Mouse (Mus musculus): ENCODE results near the gene Dbf4. TPM values are rescaled to one million over a fixed set of nuclear protein-coding genes. Genes with fewer than 3 reads are reported as not detected.

Dbf4 gene
- 13.4 and 20.8 TPM in 2 replicates for polyA plus RNA-seq (2014; fragmentation: Nextera tagmentation; extraction: Ambion mirVana)

GRCm38 (mm10) chr5:8422157-8422931, at the start of gene Dbf4, which contains the start of gene Slc25a40:
TSS of gene Dbf4 (minus strand) at chr5:8422716.
TSS of gene Slc25a40 (plus strand) at chr5:8422850.
- H3K36me3 ChIP-seq (ENCODE audit: control insufficient read depth, insufficient read depth, low read length) = peaks cover 14% of the 10 kb centered on the region
- H3K4me3 ChIP-seq (replicated peaks; ENCODE audit: low read depth, low read length) = peak within 1 kb of the TSS; percentile 79
- peak within 1 kb of the TSS; percentile 79 for H3K27ac ChIP-seq (replicated peaks; ENCODE audit: low read depth, low read length)
- ATAC-seq (ENCODE audit: low FRiP score, low TSS enrichment) (peak; percentile 97), DNase-seq (peak; percentile 96)
- WGBS = under 1% methylated on average over 91 of the region's 93 CpGs
- peak within 1 kb of the TSS; percentile 82 for H3K4me2 ChIP-seq (ENCODE audit: low read length)
- no peaks in the 10 kb centered on the region for H3K9me3 ChIP-seq (ENCODE audit: control insufficient read depth, low read length)
- H3K27me3 ChIP-seq (ENCODE audit: control insufficient read depth, insufficient read depth, low read length) = no peaks in the 10 kb centered on the region
- peaks cover 12% of the 10 kb centered on the region for H3K4me1 ChIP-seq (ENCODE audit: control insufficient read depth, insufficient read depth, low read length)
- peak within 1 kb of the TSS; percentile 77 for H3K9ac ChIP-seq (replicated peaks; ENCODE audit: low read length)

DNA sequence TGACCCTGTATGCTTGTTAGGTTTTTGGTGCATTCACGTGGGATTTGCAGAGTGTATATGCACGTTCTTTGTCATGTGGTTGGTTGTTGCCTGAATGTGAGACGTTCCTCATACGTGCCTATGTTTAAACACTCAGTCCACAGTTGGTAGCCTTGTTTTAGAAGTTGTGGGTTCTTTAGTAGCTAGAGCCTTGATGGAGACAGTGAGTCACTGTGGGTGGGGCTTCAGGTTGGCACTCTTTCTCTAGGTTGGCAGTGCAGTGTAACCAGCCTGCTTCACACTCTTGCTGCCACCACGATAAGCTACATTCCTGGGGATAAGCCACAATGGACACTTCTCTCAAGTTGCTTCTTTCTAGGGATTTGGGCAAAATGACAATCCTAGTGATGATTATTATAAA, 34.0 kb upstream of the Dbf4 start:
- no peaks in the 10 kb centered on the region for H3K9me3 ChIP-seq (ENCODE audit: control insufficient read depth, low read length)
- DNase-seq (no peak), ATAC-seq (ENCODE audit: low FRiP score, low TSS enrichment) (no peak)
- H3K27ac ChIP-seq (replicated peaks; ENCODE audit: low read depth, low read length) = no peak overlapping the region
- no peaks in the 10 kb centered on the region for H3K27me3 ChIP-seq (ENCODE audit: control insufficient read depth, insufficient read depth, low read length)
- H3K4me1 ChIP-seq (ENCODE audit: control insufficient read depth, insufficient read depth, low read length) = no peaks in the 10 kb centered on the region
- WGBS = 91% methylated on average over 5 of the region's 5 CpGs
- 0 out of 2 replicates have a peak, but pooled peaks cover 3% of the 10 kb centered on the region for H3K36me3 ChIP-seq (ENCODE audit: control insufficient read depth, insufficient read depth, low read length)
- no peak overlapping the region for H3K4me3 ChIP-seq (replicated peaks; ENCODE audit: low read depth, low read length)
- no peak overlapping the region for H3K4me2 ChIP-seq (ENCODE audit: low read length)
- H3K9ac ChIP-seq (replicated peaks; ENCODE audit: low read length) = no peak overlapping the region

- ATAC-seq (ENCODE audit: low FRiP score, low TSS enrichment) (no peak), DNase-seq (no peak)
- Histone ChIP-seq H3K27me3 (ENCODE audit: control insufficient read depth, insufficient read depth, low read length) (no peaks in the 10 kb centered on the region), H3K4me2 (ENCODE audit: low read length) (no peak overlapping the region), H3K9me3 (ENCODE audit: control insufficient read depth, low read length) (no peaks in the 10 kb centered on the region), H3K4me1 (ENCODE audit: control insufficient read depth, insufficient read depth, low read length) (no peaks in the 10 kb centered on the region), H3K4me3 (replicated peaks; ENCODE audit: low read depth, low read length) (no peak overlapping the region), H3K27ac (replicated peaks; ENCODE audit: low read depth, low read length) (no peak overlapping the region), H3K36me3 (ENCODE audit: control insufficient read depth, insufficient read depth, low read length) (0 out of 2 replicates have a peak, but pooled peaks cover 3% of the 10 kb centered on the region), H3K9ac (replicated peaks; ENCODE audit: low read length) (no peak overlapping the region)
Observed at GRCm38 (mm10) chr5:8455565-8455964, 33.0 kb upstream of the Dbf4 start.

DNA sequence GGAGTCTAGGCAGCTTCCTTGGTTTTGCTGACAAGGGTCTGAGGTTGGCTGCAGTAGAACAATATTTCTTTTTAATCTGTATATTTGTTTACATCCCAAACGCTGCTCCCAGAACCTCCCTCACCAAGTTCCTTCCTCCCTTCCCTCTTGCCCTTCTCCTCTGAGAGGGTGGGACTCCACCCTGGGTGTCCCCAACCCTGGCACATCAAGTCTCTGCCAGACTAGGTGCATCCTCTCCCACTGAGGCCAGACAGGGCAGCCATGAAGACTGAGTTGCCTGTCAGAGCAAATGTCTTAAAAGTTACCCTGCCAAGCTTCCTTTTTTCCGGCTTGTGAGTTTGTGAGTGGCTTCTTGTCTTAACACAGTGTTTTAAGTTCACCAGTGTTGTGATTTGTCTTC, 16.6 kb upstream of the Dbf4 start:
- H3K4me1 ChIP-seq (ENCODE audit: control insufficient read depth, insufficient read depth, low read length) = no peaks in the 10 kb centered on the region
- no peaks in the 10 kb centered on the region for H3K9me3 ChIP-seq (ENCODE audit: control insufficient read depth, low read length)
- DNase-seq (no peak), ATAC-seq (ENCODE audit: low FRiP score, low TSS enrichment) (no peak)
- H3K4me2 ChIP-seq (ENCODE audit: low read length) = no peak overlapping the region
- H3K4me3 ChIP-seq (replicated peaks; ENCODE audit: low read depth, low read length) = no peak overlapping the region
- H3K36me3 ChIP-seq (ENCODE audit: control insufficient read depth, insufficient read depth, low read length) = 0 out of 2 replicates have a peak, but pooled peaks cover 4% of the 10 kb centered on the region
- no peaks in the 10 kb centered on the region for H3K27me3 ChIP-seq (ENCODE audit: control insufficient read depth, insufficient read depth, low read length)
- no peak overlapping the region for H3K9ac ChIP-seq (replicated peaks; ENCODE audit: low read length)
- WGBS = 79% methylated on average over 2 of the region's 2 CpGs
- H3K27ac ChIP-seq (replicated peaks; ENCODE audit: low read depth, low read length) = no peak overlapping the region

GRCm38 (mm10) chr5:8437481-8438156, 15.1 kb upstream of the Dbf4 start:
- DNase-seq = no peak
- Histone ChIP-seq H3K4me1 (ENCODE audit: control insufficient read depth, insufficient read depth, low read length) (no peaks in the 10 kb centered on the region), H3K4me2 (ENCODE audit: low read length) (no peak overlapping the region), H3K27ac (replicated peaks; ENCODE audit: low read depth, low read length) (no peak overlapping the region), H3K27me3 (ENCODE audit: control insufficient read depth, insufficient read depth, low read length) (no peaks in the 10 kb centered on the region), H3K36me3 (ENCODE audit: control insufficient read depth, insufficient read depth, low read length) (0 out of 2 replicates have a peak, but pooled peaks cover 4% of the 10 kb centered on the region), H3K9ac (replicated peaks; ENCODE audit: low read length) (no peak overlapping the region), H3K9me3 (ENCODE audit: control insufficient read depth, low read length) (no peaks in the 10 kb centered on the region), H3K4me3 (replicated peaks; ENCODE audit: low read depth, low read length) (no peak overlapping the region)
- WGBS = 97% methylated on average over 5 of the region's 5 CpGs
- no peak for ATAC-seq (ENCODE audit: low FRiP score, low TSS enrichment)

GRCm38 (mm10) chr5:8425899-8426298, 3.4 kb upstream of the Dbf4 start:
- Histone ChIP-seq H3K27ac (replicated peaks; ENCODE audit: low read depth, low read length) (no peak overlapping the region), H3K4me1 (ENCODE audit: control insufficient read depth, insufficient read depth, low read length) (peaks cover 12% of the 10 kb centered on the region), H3K36me3 (ENCODE audit: control insufficient read depth, insufficient read depth, low read length) (0 out of 2 replicates have a peak, but pooled peaks cover 4% of the 10 kb centered on the region), H3K4me3 (replicated peaks; ENCODE audit: low read depth, low read length) (no peak overlapping the region), H3K4me2 (ENCODE audit: low read length) (no peak overlapping the region), H3K9me3 (ENCODE audit: control insufficient read depth, low read length) (no peaks in the 10 kb centered on the region), H3K9ac (replicated peaks; ENCODE audit: low read length) (no peak overlapping the region), H3K27me3 (ENCODE audit: control insufficient read depth, insufficient read depth, low read length) (no peaks in the 10 kb centered on the region)
- DNase-seq = no peak
- 88% methylated on average over 5 of the region's 5 CpGs for WGBS
- ATAC-seq (ENCODE audit: low FRiP score, low TSS enrichment) = no peak

- Histone ChIP-seq H3K4me3 (replicated peaks; ENCODE audit: low read depth, low read length) (peak overlapping the region; percentile 79), H3K27ac (replicated peaks; ENCODE audit: low read depth, low read length) (no peak overlapping the region), H3K9me3 (ENCODE audit: control insufficient read depth, low read length) (no peaks in the 10 kb centered on the region), H3K36me3 (ENCODE audit: control insufficient read depth, insufficient read depth, low read length) (peaks cover 7% of the 10 kb centered on the region; the same call in 1 of the 2 replicates), H3K4me2 (ENCODE audit: low read length) (peak overlapping the region; percentile 82), H3K9ac (replicated peaks; ENCODE audit: low read length) (no peak overlapping the region), H3K4me1 (ENCODE audit: control insufficient read depth, insufficient read depth, low read length) (peaks cover 12% of the 10 kb centered on the region), H3K27me3 (ENCODE audit: control insufficient read depth, insufficient read depth, low read length) (no peaks in the 10 kb centered on the region)
- DNase-seq (peak; percentile 12), ATAC-seq (ENCODE audit: low FRiP score, low TSS enrichment) (no peak)
- WGBS = 16% methylated on average over 7 of the region's 7 CpGs
Observed at GRCm38 (mm10) chr5:8424116-8424515, 1.6 kb upstream of the Dbf4 start.

DNA sequence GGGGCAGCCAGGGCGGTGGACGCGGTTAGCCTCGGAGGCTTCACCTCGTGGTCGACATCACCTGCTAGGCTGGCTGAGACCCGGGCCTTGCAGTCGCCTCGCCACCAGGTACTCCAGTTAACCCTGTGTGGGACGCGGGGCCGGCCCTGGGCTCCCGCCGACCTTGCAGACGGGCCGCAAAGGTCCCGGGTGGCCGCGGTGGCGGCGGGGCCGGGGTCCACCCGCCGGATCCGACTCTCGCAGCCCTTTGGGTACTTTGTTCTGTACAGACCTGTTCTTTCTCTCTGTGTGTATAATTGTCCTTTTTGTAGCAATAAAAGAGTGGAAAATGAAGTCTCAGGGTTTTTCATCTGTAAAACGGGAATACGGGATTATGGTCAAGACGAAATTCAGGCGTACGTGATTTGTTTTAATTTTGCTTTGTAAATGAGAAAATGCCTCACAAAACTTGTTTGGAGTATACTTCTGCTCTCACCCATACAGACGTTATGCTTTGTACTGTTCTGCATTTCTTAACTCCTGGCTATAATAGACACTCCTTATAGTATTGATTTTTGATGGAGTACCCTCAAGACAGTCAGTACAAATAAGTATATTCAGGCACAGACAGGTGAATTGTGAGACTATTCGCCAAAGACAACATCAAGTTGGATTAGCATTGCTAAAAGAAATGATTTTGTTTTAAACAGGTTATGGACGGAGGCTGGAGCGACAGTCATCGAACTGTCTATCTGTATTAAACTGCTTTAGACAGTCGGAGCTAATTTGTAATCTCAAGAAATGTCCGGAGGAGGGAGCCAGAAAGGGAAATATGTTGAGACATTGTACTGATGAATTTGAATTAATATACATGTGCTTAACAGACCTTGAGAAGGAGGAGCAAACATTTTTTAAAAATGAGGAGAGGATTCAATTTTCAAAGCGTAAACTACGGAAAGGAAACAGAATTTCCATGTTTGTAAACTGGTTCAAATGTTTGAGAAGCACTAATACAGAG, 714 bp upstream of the Dbf4 start:
- no peaks in the 10 kb centered on the region for H3K9me3 ChIP-seq (ENCODE audit: control insufficient read depth, low read length)

More for the DNA sequence above, 714 bp upstream of the Dbf4 start:
- peak overlapping the region; percentile 77 for H3K9ac ChIP-seq (replicated peaks; ENCODE audit: low read length)
- H3K36me3 ChIP-seq (ENCODE audit: control insufficient read depth, insufficient read depth, low read length) = peaks cover 7% of the 10 kb centered on the region; the same call in 1 of the 2 replicates
- ATAC-seq (ENCODE audit: low FRiP score, low TSS enrichment) (no peak), DNase-seq (peak; percentile 62)
- WGBS = under 1% methylated on average over 40 of the region's 40 CpGs
- peaks cover 12% of the 10 kb centered on the region for H3K4me1 ChIP-seq (ENCODE audit: control insufficient read depth, insufficient read depth, low read length)
- no peaks in the 10 kb centered on the region for H3K27me3 ChIP-seq (ENCODE audit: control insufficient read depth, insufficient read depth, low read length)
- peak overlapping the region; percentile 79 for H3K27ac ChIP-seq (replicated peaks; ENCODE audit: low read depth, low read length)
- peak overlapping the region; percentile 82 for H3K4me2 ChIP-seq (ENCODE audit: low read length)
- H3K4me3 ChIP-seq (replicated peaks; ENCODE audit: low read depth, low read length) = peak overlapping the region; percentile 79

Data from midbrain, embryonic 14.5 days (tissue).